Comparison of ENCODE assay signal across 26 mouse cellular contexts in the genomic region with DNA sequence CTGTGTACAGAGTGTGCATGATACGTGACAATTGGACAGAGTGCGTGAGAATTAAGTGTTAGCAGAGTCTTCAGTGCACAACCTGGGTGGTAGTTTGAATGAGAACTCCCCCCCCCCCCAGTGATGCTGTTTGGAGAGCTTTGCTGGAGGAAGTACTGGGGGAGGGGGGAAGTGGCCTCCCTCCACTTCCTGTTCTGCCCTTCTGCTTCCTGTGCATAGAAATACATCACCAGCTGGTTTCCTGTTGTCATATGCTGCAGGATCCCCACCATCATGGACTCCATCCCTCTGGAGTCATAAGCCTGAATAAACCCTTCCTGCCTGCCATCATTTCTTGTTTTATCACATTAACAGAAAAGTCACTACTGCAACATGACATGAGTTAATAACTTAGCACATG. TPM values are rescaled to one million over a fixed set of nuclear protein-coding genes. Genes with fewer than 3 reads are reported as not detected.
A peak's percentile ranks its signal among the peaks of the same experiment; 100 is the strongest.
DNase-seq lines count a peak whose midpoint lies in the region; ATAC-seq and TF ChIP-seq lines count a peak whose summit lies in the region.
"Had no signal": no experiment of that assay in that cellular context is flagged by ENCODE, and none has a peak within 500 bp of the region (broad histone marks: within the 10 kb centered on the region; RNA-seq: fewer than 3 reads in every experiment).

No protein-coding gene starts in this region.

- intact Hi-C loops in heart, postnatal 36 days (cut with DNase I): no loop called here

- no peak for TF ChIP-seq CTCF in lung, postnatal 0 days (IDR thresholded peaks at IDR 0.05)

- H3K36me3 ChIP-seq in lung, embryonic 15.5 days: no peaks in the 10 kb centered on the region
- no peaks in the 10 kb centered on the region for H3K36me3 ChIP-seq in lung, postnatal 0 days (ENCODE audit: insufficient read depth, low read length)
- H3K36me3 ChIP-seq: embryonic facial prominence, embryonic 13.5 days; forebrain, embryonic 12.5 days; heart, embryonic 15.5 days; hindbrain, embryonic 10.5 days; hindbrain, embryonic 15.5 days had no signal

- no peak overlapping the region for H3K4me3 ChIP-seq in lung, embryonic 15.5 days
- H3K4me3 ChIP-seq in lung, postnatal 0 days (ENCODE audit: low read depth, low read length): no peak overlapping the region
- H3K4me3 ChIP-seq: embryonic facial prominence, embryonic 13.5 days; forebrain, embryonic 12.5 days; heart, adult 2 months; heart, embryonic 15.5 days; hindbrain, embryonic 10.5 days; hindbrain, embryonic 15.5 days had no signal

- no peaks in the 10 kb centered on the region for H3K27me3 ChIP-seq in lung, embryonic 15.5 days
- H3K27me3 ChIP-seq in lung, postnatal 0 days (replicated peaks; ENCODE audit: insufficient read depth, low read length): no peaks in the 10 kb centered on the region
- H3K27me3 ChIP-seq: embryonic facial prominence, embryonic 13.5 days; forebrain, embryonic 12.5 days; heart, embryonic 15.5 days; hindbrain, embryonic 15.5 days had no signal

- no peak for DNase-seq in lung, postnatal 0 days (ENCODE audit: low spot score)
- DNase-seq in CD4-positive, CD25-positive, alpha-beta regulatory T cell, adult 2 months (ENCODE audit: low read depth, low spot score): peak; percentile 21
- no peak for DNase-seq in kidney, adult 18-20 months
- no peak for DNase-seq in urinary bladder, postnatal 10 days (ENCODE audit: low spot score)
- no peak for DNase-seq in heart, postnatal 36 days
- DNase-seq: adrenal gland, adult 8-10 months; adrenal gland, postnatal 36 days; cerebellum, adult 2 months; cerebellum, postnatal 14 days; heart, adult 2 months had no signal

- TF ChIP-seq EP300 in lung, postnatal 0 days (IDR thresholded peaks at IDR 0.05): no peak

- peak overlapping the region; percentile 13 for H3K27ac ChIP-seq in lung, embryonic 15.5 days
- H3K27ac ChIP-seq in lung, postnatal 0 days (ENCODE audit: low read length): no peak overlapping the region
- H3K27ac ChIP-seq: embryonic facial prominence, embryonic 13.5 days; forebrain, embryonic 12.5 days; heart, adult 2 months; heart, embryonic 15.5 days; hindbrain, embryonic 10.5 days; hindbrain, embryonic 15.5 days had no signal

- no peak overlapping the region for H3K9ac ChIP-seq in lung, embryonic 15.5 days
- H3K9ac ChIP-seq in lung, postnatal 0 days (replicated peaks; ENCODE audit: low read depth): no peak overlapping the region
- H3K9ac ChIP-seq: embryonic facial prominence, embryonic 13.5 days; forebrain, embryonic 12.5 days; heart, embryonic 15.5 days; hindbrain, embryonic 15.5 days had no signal

- no peak overlapping the region for H3K4me2 ChIP-seq in lung, embryonic 15.5 days
- H3K4me2 ChIP-seq in lung, postnatal 0 days (replicated peaks; ENCODE audit: low read depth, low read length): no peak overlapping the region
- H3K4me2 ChIP-seq: embryonic facial prominence, embryonic 13.5 days; forebrain, embryonic 12.5 days; heart, embryonic 11.5 days; heart, embryonic 15.5 days; hindbrain, embryonic 15.5 days had no signal

- no peaks in the 10 kb centered on the region for H3K4me1 ChIP-seq in lung, embryonic 15.5 days
- no peaks in the 10 kb centered on the region for H3K4me1 ChIP-seq in lung, postnatal 0 days (ENCODE audit: insufficient read depth, low read depth, low read length)
- H3K4me1 ChIP-seq: embryonic facial prominence, embryonic 13.5 days; forebrain, embryonic 12.5 days; heart, embryonic 15.5 days; hindbrain, embryonic 10.5 days; hindbrain, embryonic 15.5 days had no signal

- no peaks in the 10 kb centered on the region for H3K9me3 ChIP-seq in lung, embryonic 15.5 days
- H3K9me3 ChIP-seq in lung, postnatal 0 days (ENCODE audit: low read length): no peaks in the 10 kb centered on the region
- H3K9me3 ChIP-seq: embryonic facial prominence, embryonic 13.5 days; forebrain, embryonic 12.5 days; heart, embryonic 15.5 days; hindbrain, embryonic 10.5 days; hindbrain, embryonic 15.5 days had no signal

- ATAC-seq in lung, embryonic 15.5 days (ENCODE audit: borderline replicate concordance, extremely low read depth, low FRiP score, low TSS enrichment): no peak
- no peak for ATAC-seq in lung, postnatal 0 days
- peak; percentile 66 for ATAC-seq in activated CD4-positive, CD25-positive, alpha-beta regulatory T cell, adult 4 months
- peak; percentile 64 for ATAC-seq in megakaryocyte, adult 5-6 weeks (ENCODE audit: poor library complexity, severe bottlenecking)
- ATAC-seq: forebrain, embryonic 16.5 days; inflammation-experienced regulatory T-cells, adult 6 months had no signal

- 88% methylated on average over 2 of the region's 2 CpGs for WGBS in lung, embryonic 15.5 days
- WGBS in lung, postnatal 0 days: 96% methylated on average over 2 of the region's 2 CpGs

RNA-seq across cellular contexts. Expression of a gene that starts 35.9 kb away (rescaled TPM):
- not detected in 2 replicates for polyA plus RNA-seq in lung, embryonic 15.5 days (2015; fragmentation: Nextera tagmentation; extraction: Ambion mirVana)
- 0.15 TPM in 1 of 2 replicates, not detected in the other for polyA plus RNA-seq in lung, postnatal 0 days (2015; fragmentation: Nextera tagmentation; extraction: Ambion mirVana)
- polyA plus RNA-seq in activated CD4-positive, CD25-positive, alpha-beta regulatory T cell, adult 4 months (2017; shearing (Covaris generic)): 1 to 10 TPM in 1 of 2 experiments, under 1 TPM in 1; 0.61 to 1.1 TPM
- not detected in 2 replicates for total RNA-seq in megakaryocyte, adult 5-6 weeks (2015)
- not detected in 2 replicates for total RNA-seq in megakaryocyte, adult 5-6 weeks (2017)
- total RNA-seq in heart, postnatal 36 days (2021): not detected
- total RNA-seq: adrenal gland, adult 8-10 months; adrenal gland, postnatal 36 days; gastrocnemius, postnatal 10 days; gastrocnemius, postnatal 4 days; heart, adult 2 months; heart, postnatal 14 days; MEL had no signal
- polyA plus RNA-seq: cerebellum, adult 2 months; embryonic facial prominence, embryonic 13.5 days; forebrain, embryonic 12.5 days; forebrain, embryonic 16.5 days; frontal cortex, adult 2 months; heart, adult 2 months; heart, embryonic 11.5 days; heart, embryonic 15.5 days; hindbrain, embryonic 10.5 days; hindbrain, embryonic 15.5 days had no signal

Comparison
In these comparisons a context has a peak if more than half of its experiments do, and no peak if none do; other contexts are left out.
1. ATAC-seq: peak in activated CD4-positive, CD25-positive, alpha-beta regulatory T cell, adult 4 months (single experiment) and megakaryocyte, adult 5-6 weeks (single experiment); none in lung, embryonic 15.5 days (single experiment) and lung, postnatal 0 days (single experiment).